Mouse (Mus musculus) brown adipose tissue, adult 24 weeks (tissue): ENCODE measurements around the gene Acp7. TPM values are rescaled to one million over a fixed set of nuclear protein-coding genes. Genes with fewer than 3 reads are reported as not detected.

ENCODE experiments used
- polyA plus RNA-seq: library from polyadenylated mRNA; stranded (reverse); fragments of >200 nt; gene quantifications from 2 replicates; pipeline ENCODE4 v1.2.4, GENCODE M21; 2012; ENCODE audit not compliant: missing spikeins, insufficient read depth, insufficient read length

Acp7 gene
- polyA plus RNA-seq, 1 experiment, result not detected

Other genes starting within 250 kb of the Acp7 start
- gene Med29, start 238.6 kb downstream of the Acp7 start, polyA plus RNA-seq, result 18.4 and 20.2 TPM in 2 replicates
- 50.4 and 62.6 TPM in 2 replicates for gene Paf1, start 238.4 kb downstream of the Acp7 start, polyA plus RNA-seq
- gene Gmfg, start 193.9 kb downstream of the Acp7 start, polyA plus RNA-seq, result 7.1 and 9.6 TPM in 2 replicates
- gene Lrfn1, start 179.4 kb downstream of the Acp7 start, polyA plus RNA-seq, result 0.38 TPM in 1 of 2 replicates, not detected in the other
- not detected in 2 replicates for gene Ifnl2, start 120.9 kb downstream of the Acp7 start, polyA plus RNA-seq
- not detected in 2 replicates for gene Ifnl3, start 108.5 kb downstream of the Acp7 start, polyA plus RNA-seq
- not detected in 2 replicates for gene Sycn, start 90.4 kb downstream of the Acp7 start, polyA plus RNA-seq
- gene Nccrp1, start 84.1 kb downstream of the Acp7 start, polyA plus RNA-seq, result not detected in 2 replicates
- gene Samd4b, start 33.2 kb downstream of the Acp7 start, polyA plus RNA-seq, result 18.8 and 24.4 TPM in 2 replicates
- 4.1 and 5.8 TPM in 2 replicates for gene Pak4, start 33.1 kb downstream of the Acp7 start, polyA plus RNA-seq
- gene Fbxo27, start 61.5 kb upstream of the Acp7 start, polyA plus RNA-seq, result 1.2 and 1.4 TPM in 2 replicates
- gene Fbxo17, start 85.5 kb upstream of the Acp7 start, polyA plus RNA-seq, result 0.71 and 2.5 TPM in 2 replicates
- 64.4 and 106 TPM in 2 replicates for gene Mrps12, start 110.5 kb upstream of the Acp7 start, polyA plus RNA-seq
- gene Sars2, start 110.7 kb upstream of the Acp7 start, polyA plus RNA-seq, result 13.0 and 14.5 TPM in 2 replicates
- gene Ccer2, start 124.8 kb upstream of the Acp7 start, polyA plus RNA-seq, result not detected in 2 replicates
- gene Sirt2, start 135.4 kb upstream of the Acp7 start, polyA plus RNA-seq, result 94.8 and 96.2 TPM in 2 replicates
- 15.5 and 16.9 TPM in 2 replicates for gene Nfkbib, start 136.2 kb upstream of the Acp7 start, polyA plus RNA-seq
- 2.5 and 4.6 TPM in 2 replicates for gene Rinl, start 157.6 kb upstream of the Acp7 start, polyA plus RNA-seq
- 122 and 131 TPM in 2 replicates for gene Hnrnpl, start 177.2 kb upstream of the Acp7 start, polyA plus RNA-seq
- 3,379 and 3,601 TPM in 2 replicates for gene Ech1, start 193.9 kb upstream of the Acp7 start, polyA plus RNA-seq
- gene Lgals4, start 202.5 kb upstream of the Acp7 start, polyA plus RNA-seq, result 12.0 and 14.6 TPM in 2 replicates
- gene Lgals7, start 232.5 kb upstream of the Acp7 start, polyA plus RNA-seq, result 2.3 TPM in 1 of 2 replicates, not detected in the other